Mouse (Mus musculus): ENCODE measurements at regions not wholly inside any gene's neighbourhood (a gene's known extent, or its start where the extent isn't known, plus 50 kb on each side); places are given as distances from the start of the nearest gene placed in this dataset.

GRCm38 (mm10) chr10:38553688-38554680 is 267.6 kb downstream of the Rfpl4b start:
- peak; percentile 24; the same call in 1 of the 2 replicates for TF ChIP-seq CTCF (IDR thresholded peaks at IDR 0.05; ENCODE audit: borderline replicate concordance, insufficient read depth, low read depth, low read length)
- TF ChIP-seq POLR2A (IDR thresholded peaks at IDR 0.05; ENCODE audit: borderline replicate concordance, insufficient read depth, low read length): no peak

All from cerebellum, adult 2 months (tissue).